Mouse (Mus musculus): ENCODE measurements around the gene 6030468B19Rik. TPM values are rescaled to one million over a fixed set of nuclear protein-coding genes. Genes with fewer than 3 reads are reported as not detected.

6030468B19Rik gene
- polyA plus RNA-seq, 1 experiment from 2014 or later = not detected

- no peak for ATAC-seq
- Histone ChIP-seq H3K27me3 (replicated peaks; ENCODE audit: control insufficient read depth, insufficient read depth, low read length) (no peaks in the 10 kb centered on the region), H3K36me3 (ENCODE audit: control insufficient read depth, insufficient read depth, low read length) (peaks cover 46% of the 10 kb centered on the region), H3K9me3 (replicated peaks; ENCODE audit: control insufficient read depth, low read length) (no peaks in the 10 kb centered on the region), H3K27ac (ENCODE audit: low read depth, low read length) (no peak overlapping the region), H3K9ac (ENCODE audit: low read length) (no peak overlapping the region), H3K4me1 (ENCODE audit: control insufficient read depth, insufficient read depth, low read length) (peaks cover 11% of the 10 kb centered on the region), H3K4me2 (ENCODE audit: low read length) (no peak overlapping the region), H3K4me3 (ENCODE audit: low read depth, low read length) (no peak overlapping the region)
- no peak for DNase-seq (ENCODE audit: low spot score)
- WGBS = 91% methylated on average over 7 of the region's 7 CpGs
Observed at GRCm38 (mm10) chr11:117820173-117820572, 22.7 kb downstream of the 6030468B19Rik start.

GRCm38 (mm10) chr11:117821868-117822267, 24.4 kb downstream of the 6030468B19Rik start:
- H3K36me3 ChIP-seq (ENCODE audit: control insufficient read depth, insufficient read depth, low read length) = peaks cover 33% of the 10 kb centered on the region
- H3K27ac ChIP-seq (ENCODE audit: low read depth, low read length) = no peak overlapping the region
- H3K4me1 ChIP-seq (ENCODE audit: control insufficient read depth, insufficient read depth, low read length) = peaks cover 12% of the 10 kb centered on the region
- no peaks in the 10 kb centered on the region for H3K9me3 ChIP-seq (replicated peaks; ENCODE audit: control insufficient read depth, low read length)
- H3K9ac ChIP-seq (ENCODE audit: low read length) = no peak overlapping the region
- H3K4me3 ChIP-seq (ENCODE audit: low read depth, low read length) = no peak overlapping the region
- no peak for DNase-seq (ENCODE audit: low spot score)
- no peak overlapping the region for H3K4me2 ChIP-seq (ENCODE audit: low read length)
- WGBS = 90% methylated on average over 9 of the region's 9 CpGs
- H3K27me3 ChIP-seq (replicated peaks; ENCODE audit: control insufficient read depth, insufficient read depth, low read length) = no peaks in the 10 kb centered on the region
- ATAC-seq = no peak

GRCm38 (mm10) chr11:117822728-117823241, 25.3 kb downstream of the 6030468B19Rik start:
- H3K27me3 ChIP-seq (replicated peaks; ENCODE audit: control insufficient read depth, insufficient read depth, low read length) = no peaks in the 10 kb centered on the region
- no peak for ATAC-seq
- peaks cover 16% of the 10 kb centered on the region for H3K4me1 ChIP-seq (ENCODE audit: control insufficient read depth, insufficient read depth, low read length)
- H3K4me3 ChIP-seq (ENCODE audit: low read depth, low read length) = no peak overlapping the region
- H3K9ac ChIP-seq (ENCODE audit: low read length) = no peak overlapping the region
- no peaks in the 10 kb centered on the region for H3K9me3 ChIP-seq (replicated peaks; ENCODE audit: control insufficient read depth, low read length)
- no peak overlapping the region for H3K27ac ChIP-seq (ENCODE audit: low read depth, low read length)
- 81% methylated on average over 7 of the region's 7 CpGs for WGBS
- H3K36me3 ChIP-seq (ENCODE audit: control insufficient read depth, insufficient read depth, low read length) = peaks cover 28% of the 10 kb centered on the region; the same call in 1 of the 2 replicates
- DNase-seq (ENCODE audit: low spot score) = no peak
- no peak overlapping the region for H3K4me2 ChIP-seq (ENCODE audit: low read length)

GRCm38 (mm10) chr11:117823411-117823810, 26.0 kb downstream of the 6030468B19Rik start:
- no peak overlapping the region for H3K27ac ChIP-seq (ENCODE audit: low read depth, low read length)
- H3K9ac ChIP-seq (ENCODE audit: low read length) = no peak overlapping the region
- DNase-seq (ENCODE audit: low spot score) (no peak), ATAC-seq (no peak)
- H3K36me3 ChIP-seq (ENCODE audit: control insufficient read depth, insufficient read depth, low read length) = peaks cover 28% of the 10 kb centered on the region; the same call in 1 of the 2 replicates
- no peak overlapping the region for H3K4me3 ChIP-seq (ENCODE audit: low read depth, low read length)
- no peak overlapping the region for H3K4me2 ChIP-seq (ENCODE audit: low read length)
- H3K4me1 ChIP-seq (ENCODE audit: control insufficient read depth, insufficient read depth, low read length) = peaks cover 20% of the 10 kb centered on the region
- 90% methylated on average over 6 of the region's 6 CpGs for WGBS
- H3K27me3 ChIP-seq (replicated peaks; ENCODE audit: control insufficient read depth, insufficient read depth, low read length) = no peaks in the 10 kb centered on the region
- H3K9me3 ChIP-seq (replicated peaks; ENCODE audit: control insufficient read depth, low read length) = no peaks in the 10 kb centered on the region

GRCm38 (mm10) chr11:117824060-117824969, 26.9 kb downstream of the 6030468B19Rik start:
- Histone ChIP-seq H3K27ac (ENCODE audit: low read depth, low read length) (peak overlapping the region; percentile 76; the same call in 1 of the 2 replicates), H3K9me3 (replicated peaks; ENCODE audit: control insufficient read depth, low read length) (no peaks in the 10 kb centered on the region), H3K4me1 (ENCODE audit: control insufficient read depth, insufficient read depth, low read length) (peaks cover 22% of the 10 kb centered on the region), H3K9ac (ENCODE audit: low read length) (peak overlapping the region; percentile 56), H3K27me3 (replicated peaks; ENCODE audit: control insufficient read depth, insufficient read depth, low read length) (no peaks in the 10 kb centered on the region), H3K36me3 (ENCODE audit: control insufficient read depth, insufficient read depth, low read length) (peaks cover 26% of the 10 kb centered on the region; the same call in 1 of the 2 replicates), H3K4me3 (ENCODE audit: low read depth, low read length) (peak overlapping the region; percentile 34), H3K4me2 (ENCODE audit: low read length) (peak overlapping the region; percentile 74)
- WGBS = 11% methylated on average over 23 of the region's 23 CpGs
- DNase-seq (ENCODE audit: low spot score) (peak; percentile 85), ATAC-seq (peak; percentile 77)

- Histone ChIP-seq H3K4me2 (ENCODE audit: low read length) (peak within 1 kb of the TSS; percentile 74), H3K27me3 (replicated peaks; ENCODE audit: control insufficient read depth, insufficient read depth, low read length) (no peaks in the 10 kb centered on the region), H3K4me1 (ENCODE audit: control insufficient read depth, insufficient read depth, low read length) (peaks cover 22% of the 10 kb centered on the region), H3K9ac (ENCODE audit: low read length) (peak within 1 kb of the TSS; percentile 56), H3K36me3 (ENCODE audit: control insufficient read depth, insufficient read depth, low read length) (peaks cover 16% of the 10 kb centered on the region; the same call in 1 of the 2 replicates), H3K4me3 (ENCODE audit: low read depth, low read length) (peak within 1 kb of the TSS; percentile 34), H3K27ac (ENCODE audit: low read depth, low read length) (peak within 1 kb of the TSS; percentile 76), H3K9me3 (replicated peaks; ENCODE audit: control insufficient read depth, low read length) (no peaks in the 10 kb centered on the region)
- under 1% methylated on average over 34 of the region's 34 CpGs for WGBS
- peak; percentile 59 for ATAC-seq
- peak; percentile 90 for DNase-seq (ENCODE audit: low spot score)
Observed at GRCm38 (mm10) chr11:117825333-117826101, 28.1 kb downstream of the 6030468B19Rik start, which contains the start of the genes Afmid and Tk1. Afmid (plus strand) TSS chr11:117825924. Tk1 (minus strand) TSS chr11:117826092.

GRCm38 (mm10) chr11:117826164-117826563, 28.7 kb downstream of the 6030468B19Rik start:
- Histone ChIP-seq H3K9ac (ENCODE audit: low read length) (peak overlapping the region; percentile 56), H3K27ac (ENCODE audit: low read depth, low read length) (peak overlapping the region; percentile 76), H3K4me1 (ENCODE audit: control insufficient read depth, insufficient read depth, low read length) (peaks cover 22% of the 10 kb centered on the region), H3K4me3 (ENCODE audit: low read depth, low read length) (peak overlapping the region; percentile 34), H3K9me3 (replicated peaks; ENCODE audit: control insufficient read depth, low read length) (no peaks in the 10 kb centered on the region), H3K36me3 (ENCODE audit: control insufficient read depth, insufficient read depth, low read length) (peaks cover 11% of the 10 kb centered on the region; the same call in 1 of the 2 replicates), H3K4me2 (ENCODE audit: low read length) (peak overlapping the region; percentile 74), H3K27me3 (replicated peaks; ENCODE audit: control insufficient read depth, insufficient read depth, low read length) (no peaks in the 10 kb centered on the region)
- WGBS = 2% methylated on average over 5 of the region's 5 CpGs
- DNase-seq (ENCODE audit: low spot score) = peak; percentile 56
- peak; percentile 28 for ATAC-seq

- Histone ChIP-seq H3K4me2 (ENCODE audit: low read length) (peak overlapping the region; percentile 74), H3K27me3 (replicated peaks; ENCODE audit: control insufficient read depth, insufficient read depth, low read length) (no peaks in the 10 kb centered on the region), H3K4me3 (ENCODE audit: low read depth, low read length) (no peak overlapping the region), H3K36me3 (ENCODE audit: control insufficient read depth, insufficient read depth, low read length) (0 out of 2 replicates have a peak, but pooled peaks cover 4% of the 10 kb centered on the region), H3K27ac (ENCODE audit: low read depth, low read length) (no peak overlapping the region), H3K4me1 (ENCODE audit: control insufficient read depth, insufficient read depth, low read length) (peaks cover 22% of the 10 kb centered on the region), H3K9me3 (replicated peaks; ENCODE audit: control insufficient read depth, low read length) (no peaks in the 10 kb centered on the region), H3K9ac (ENCODE audit: low read length) (no peak overlapping the region; the same call in 1 of the 2 replicates)
- ATAC-seq (no peak), DNase-seq (ENCODE audit: low spot score) (no peak)
- WGBS = 52% methylated on average over 8 of the region's 8 CpGs
Observed at GRCm38 (mm10) chr11:117826916-117827315, 29.5 kb downstream of the 6030468B19Rik start.

Measured in forebrain, embryonic 14.5 days (tissue).